Mouse (Mus musculus): ENCODE results near the gene Mecom. TPM values are rescaled to one million over a fixed set of nuclear protein-coding genes. Genes with fewer than 3 reads are reported as not detected.
A peak's percentile ranks its signal among the peaks of the same experiment; 100 is the strongest.

Gene Mecom
- total and polyA plus RNA-seq, 3 experiments, result not detected

GRCm38 (mm10) chr3:30276099-30276498, 271.7 kb downstream of the Mecom start:
- H3K27ac ChIP-seq (ENCODE audit: insufficient read depth, low read depth), result no peak overlapping the region
- no peak for DNase-seq (ENCODE audit: extremely low read depth)
- no peaks in the 10 kb centered on the region for H3K9me3 ChIP-seq (replicated peaks; ENCODE audit: low read length)
- no peak overlapping the region for H3K9ac ChIP-seq (ENCODE audit: insufficient read depth, low read depth)
- no peak overlapping the region for H3K4me3 ChIP-seq (replicated peaks in 1 of 3; ENCODE audit: low read depth in 2 of 3, low read length in 2 of 3, poor library complexity in 1 of 3)
- no peaks in the 10 kb centered on the region for H3K79me2 ChIP-seq (replicated peaks; ENCODE audit: control insufficient read depth, extremely low read depth, insufficient read depth, poor library complexity, severe bottlenecking)
- in situ Hi-C loops (cut with MboI; ENCODE audit: low pct_ligation_motif_present, low pct_unique_long_range_greater_than_20kb, low sequenced_read_pairs), result no loop called here
- no peaks in the 10 kb centered on the region for H3K27me3 ChIP-seq (replicated peaks)
- TF ChIP-seq E2F4 (IDR thresholded peaks at IDR 0.05; ENCODE audit: insufficient replicate concordance, low read depth, low read length) (no peak), TCF12 (IDR thresholded peaks at IDR 0.05; ENCODE audit: low read depth, low read length) (no peak), UBTF (IDR thresholded peaks at IDR 0.05; ENCODE audit: low read depth, low read length) (no peak), MAX (IDR thresholded peaks at IDR 0.05; ENCODE audit: low read length) (no peak), RCOR1 (conservative IDR thresholded peaks at IDR 0.05; ENCODE audit: low read depth, low read length) (no peak), MYC (IDR thresholded peaks at IDR 0.05; ENCODE audit: low read depth, low read length) (no peak), EP300 (IDR thresholded peaks at IDR 0.05; ENCODE audit: low read length) (no peak), CHD2 (IDR thresholded peaks at IDR 0.05; ENCODE audit: low read length) (no peak), TBP (conservative IDR thresholded peaks at IDR 0.05; ENCODE audit: low read depth, low read length) (no peak), CTCF (conservative IDR thresholded peaks at IDR 0.05 in 1 of 2, IDR thresholded peaks at IDR 0.05 in 1 of 2; ENCODE audit: low read depth in 2 of 2, low read length in 2 of 2) (no peak), ELF1 (IDR thresholded peaks at IDR 0.05; ENCODE audit: low read depth, low read length) (no peak), RAD21 (IDR thresholded peaks at IDR 0.05; ENCODE audit: low read depth, low read length) (no peak)
- no peak overlapping the region for H3K4me2 ChIP-seq (ENCODE audit: insufficient read depth, low read depth, poor library complexity, severe bottlenecking)
- H3K4me1 ChIP-seq (ENCODE audit: control insufficient read depth in 1 of 2, insufficient read depth in 2 of 2), result no peaks in the 10 kb centered on the region
- dilution Hi-C loops (cut with MboI; ENCODE audit: extremely low pct_ligation_motif_present, extremely low pct_unique_long_range_greater_than_20kb, low sequenced_read_pairs), result no loop called here
- H3K36me3 ChIP-seq (replicated peaks in 1 of 2; ENCODE audit: control insufficient read depth in 1 of 2, insufficient read depth in 1 of 2, low read length in 1 of 2), result no peaks in the 10 kb centered on the region

GRCm38 (mm10) chr3:30269253-30269652, 278.6 kb downstream of the Mecom start:
- H3K4me2 ChIP-seq (ENCODE audit: insufficient read depth, low read depth, poor library complexity, severe bottlenecking), result no peak overlapping the region
- no peaks in the 10 kb centered on the region for H3K9me3 ChIP-seq (replicated peaks; ENCODE audit: low read length)
- TF ChIP-seq CTCF (conservative IDR thresholded peaks at IDR 0.05 in 1 of 2, IDR thresholded peaks at IDR 0.05 in 1 of 2; ENCODE audit: low read depth in 2 of 2, low read length in 2 of 2) (peak in 1 of 2 experiments; percentile 21; a peak in 1 of 4 replicates), SMC3 (IDR thresholded peaks at IDR 0.05; ENCODE audit: low read depth, low read length) (no peak)
- H3K79me2 ChIP-seq (replicated peaks; ENCODE audit: control insufficient read depth, extremely low read depth, insufficient read depth, poor library complexity, severe bottlenecking), result no peaks in the 10 kb centered on the region
- no peaks in the 10 kb centered on the region for H3K36me3 ChIP-seq (replicated peaks in 1 of 2; ENCODE audit: control insufficient read depth in 1 of 2, insufficient read depth in 1 of 2, low read length in 1 of 2)
- dilution Hi-C loops (cut with MboI; ENCODE audit: extremely low pct_ligation_motif_present, extremely low pct_unique_long_range_greater_than_20kb, low sequenced_read_pairs) (no loop called here), in situ Hi-C loops (cut with MboI; ENCODE audit: low pct_ligation_motif_present, low pct_unique_long_range_greater_than_20kb, low sequenced_read_pairs) (no loop called here)
- no peaks in the 10 kb centered on the region for H3K4me1 ChIP-seq (ENCODE audit: control insufficient read depth in 1 of 2, insufficient read depth in 2 of 2)
- H3K4me3 ChIP-seq (replicated peaks in 1 of 3; ENCODE audit: low read depth in 2 of 3, low read length in 2 of 3, poor library complexity in 1 of 3), result no peak overlapping the region
- H3K27me3 ChIP-seq (replicated peaks), result no peaks in the 10 kb centered on the region
- no peak overlapping the region for H3K9ac ChIP-seq (ENCODE audit: insufficient read depth, low read depth)
- peak; percentile 3 for DNase-seq (ENCODE audit: extremely low read depth)
- no peak overlapping the region for H3K27ac ChIP-seq (ENCODE audit: insufficient read depth, low read depth)

- H3K79me2 ChIP-seq (replicated peaks; ENCODE audit: control insufficient read depth, extremely low read depth, insufficient read depth, poor library complexity, severe bottlenecking), result no peaks in the 10 kb centered on the region
- H3K36me3 ChIP-seq (replicated peaks in 1 of 2; ENCODE audit: control insufficient read depth in 1 of 2, insufficient read depth in 1 of 2, low read length in 1 of 2), result no peaks in the 10 kb centered on the region
- no peak overlapping the region for H3K9ac ChIP-seq (ENCODE audit: insufficient read depth, low read depth)
- dilution Hi-C loops (cut with MboI; ENCODE audit: extremely low pct_ligation_motif_present, extremely low pct_unique_long_range_greater_than_20kb, low sequenced_read_pairs) (no loop called here), in situ Hi-C loops (cut with MboI; ENCODE audit: low pct_ligation_motif_present, low pct_unique_long_range_greater_than_20kb, low sequenced_read_pairs) (no loop called here)
- no peak overlapping the region for H3K27ac ChIP-seq (ENCODE audit: insufficient read depth, low read depth)
- H3K4me1 ChIP-seq (ENCODE audit: control insufficient read depth in 1 of 2, insufficient read depth in 2 of 2), result peaks cover 0 to 11% of the 10 kb centered on the region in 2 experiments; a peak in 2 of 4 replicates
- H3K4me3 ChIP-seq (replicated peaks in 1 of 3; ENCODE audit: low read depth in 2 of 3, low read length in 2 of 3, poor library complexity in 1 of 3), result no peak overlapping the region
- H3K4me2 ChIP-seq (ENCODE audit: insufficient read depth, low read depth, poor library complexity, severe bottlenecking), result no peak overlapping the region
- H3K27me3 ChIP-seq (replicated peaks), result no peaks in the 10 kb centered on the region
- TF ChIP-seq JUN (IDR thresholded peaks at IDR 0.05; ENCODE audit: insufficient read depth, low read depth, low read length) (no peak), CTCF (conservative IDR thresholded peaks at IDR 0.05 in 1 of 2, IDR thresholded peaks at IDR 0.05 in 1 of 2; ENCODE audit: low read depth in 2 of 2, low read length in 2 of 2) (no peak), IRF4 (IDR thresholded peaks at IDR 0.05; ENCODE audit: low read depth, low read length) (no peak), ZNF384 (IDR thresholded peaks at IDR 0.05; ENCODE audit: low read depth, low read length) (no peak), MYC (IDR thresholded peaks at IDR 0.05; ENCODE audit: low read depth, low read length) (no peak), MAX (IDR thresholded peaks at IDR 0.05; ENCODE audit: low read length) (no peak), SMC3 (IDR thresholded peaks at IDR 0.05; ENCODE audit: low read depth, low read length) (no peak), PAX5 (IDR thresholded peaks at IDR 0.05; ENCODE audit: low read length) (no peak), RAD21 (IDR thresholded peaks at IDR 0.05; ENCODE audit: low read depth, low read length) (no peak)
- H3K9me3 ChIP-seq (replicated peaks; ENCODE audit: low read length), result no peaks in the 10 kb centered on the region
- no peak for DNase-seq (ENCODE audit: extremely low read depth)
These were observed 286.9 kb downstream of the Mecom start for GRCm38 (mm10) chr3:30260945-30261344.

Data from CH12.LX (cell line).